Mouse (Mus musculus): ENCODE measurements around the gene Fam181a. TPM values are rescaled to one million over a fixed set of nuclear protein-coding genes. Genes with fewer than 3 reads are reported as not detected.

Fam181a gene
- polyA plus RNA-seq (2014; fragmentation: Illumina TruSeq; extraction: RNeasy Lipid Tissue Mini Kit (QIAGEN cat#74804); ENCODE audit: insufficient read depth, low read depth, low replicate concordance), result 0.77 TPM

GRCm38 (mm10) chr12:103310744-103311267 is at the start of gene Fam181a:
Gene Fam181a (plus strand): TSS chr12:103310975.

GRCm38 (mm10) chr12:103355746-103356414 is 45.1 kb downstream of the Fam181a start, which contains the start of gene Asb2:
Gene Asb2 (minus strand): TSS chr12:103356001.

Other genes with a start within 250 kb of the Fam181a start
- 0.38 TPM for gene Prima1, start 68.8 kb upstream of the Fam181a start, polyA plus RNA-seq (2014; fragmentation: Illumina TruSeq; extraction: RNeasy Lipid Tissue Mini Kit (QIAGEN cat#74804); ENCODE audit: insufficient read depth, low read depth, low replicate concordance)
- gene Asb2, start 45.0 kb downstream of the Fam181a start, polyA plus RNA-seq (2014; fragmentation: Illumina TruSeq; extraction: RNeasy Lipid Tissue Mini Kit (QIAGEN cat#74804); ENCODE audit: insufficient read depth, low read depth, low replicate concordance), result 6.2 TPM
- gene Otub2, start 77.7 kb downstream of the Fam181a start, polyA plus RNA-seq (2014; fragmentation: Illumina TruSeq; extraction: RNeasy Lipid Tissue Mini Kit (QIAGEN cat#74804); ENCODE audit: insufficient read depth, low read depth, low replicate concordance), result 4.2 TPM
- 0.25 TPM for gene 9330161L09Rik, start 96.8 kb downstream of the Fam181a start, polyA plus RNA-seq (2014; fragmentation: Illumina TruSeq; extraction: RNeasy Lipid Tissue Mini Kit (QIAGEN cat#74804); ENCODE audit: insufficient read depth, low read depth, low replicate concordance)
- 40.4 TPM for gene Ddx24, start 114.9 kb downstream of the Fam181a start, polyA plus RNA-seq (2014; fragmentation: Illumina TruSeq; extraction: RNeasy Lipid Tissue Mini Kit (QIAGEN cat#74804); ENCODE audit: insufficient read depth, low read depth, low replicate concordance)
- gene Ifi27, start 123.2 kb downstream of the Fam181a start, polyA plus RNA-seq (2014; fragmentation: Illumina TruSeq; extraction: RNeasy Lipid Tissue Mini Kit (QIAGEN cat#74804); ENCODE audit: insufficient read depth, low read depth, low replicate concordance), result 253 TPM
- gene Ifi27l2a, start 132.7 kb downstream of the Fam181a start, polyA plus RNA-seq (2014; fragmentation: Illumina TruSeq; extraction: RNeasy Lipid Tissue Mini Kit (QIAGEN cat#74804); ENCODE audit: insufficient read depth, low read depth, low replicate concordance), result 865 TPM
- 0.30 TPM for gene Ifi27l2b, start 146.2 kb downstream of the Fam181a start, polyA plus RNA-seq (2014; fragmentation: Illumina TruSeq; extraction: RNeasy Lipid Tissue Mini Kit (QIAGEN cat#74804); ENCODE audit: insufficient read depth, low read depth, low replicate concordance)
- gene Ppp4r4, start 221.3 kb downstream of the Fam181a start, polyA plus RNA-seq (2014; fragmentation: Illumina TruSeq; extraction: RNeasy Lipid Tissue Mini Kit (QIAGEN cat#74804); ENCODE audit: insufficient read depth, low read depth, low replicate concordance), result 2.8 TPM